Comparison of ENCODE assay signal across 8 mouse cellular contexts in genomic region chr2:30658480-30658843, GRCm38 (mm10).
A peak's percentile ranks its signal among the peaks of the same experiment; 100 is the strongest.
DNase-seq lines count a peak whose midpoint lies in the region; ATAC-seq and TF ChIP-seq lines count a peak whose summit lies in the region.

No protein-coding gene starts in this region.

- H3K9me3 ChIP-seq in MEL (replicated peaks; ENCODE audit: insufficient read depth, low read length) = no peaks in the 10 kb centered on the region
- H3K9me3 ChIP-seq in forebrain, postnatal 0 days (ENCODE audit: low read length) = no peaks in the 10 kb centered on the region
- H3K9me3 ChIP-seq in lung, embryonic 15.5 days = no peaks in the 10 kb centered on the region

- H3K79me2 ChIP-seq in MEL (ENCODE audit: control insufficient read depth, insufficient read depth, low read length, poor library complexity) = peaks cover 3% of the 10 kb centered on the region; the same call in 1 of the 2 replicates

- TF ChIP-seq POLR2A in MEL (IDR thresholded peaks at IDR 0.05; ENCODE audit: control insufficient read depth in 1 of 2, insufficient read depth in 1 of 2, low read depth in 1 of 2, low read length in 2 of 2, poor library complexity in 1 of 2) = peak; percentile 89
- peak; percentile 90 for TF ChIP-seq POLR2A in cerebellum, adult 2 months (IDR thresholded peaks at IDR 0.05; ENCODE audit: borderline replicate concordance, insufficient read depth, low read length)

- TF ChIP-seq CTCF in MEL (IDR thresholded peaks at IDR 0.05 in 2 of 3, conservative IDR thresholded peaks at IDR 0.05 in 1 of 3; ENCODE audit: control insufficient read depth in 1 of 3, insufficient read depth in 1 of 3, low read depth in 2 of 3, low read length in 3 of 3, poor library complexity in 1 of 3, severe bottlenecking in 1 of 3) = no peak
- TF ChIP-seq CTCF in cerebellum, adult 2 months (IDR thresholded peaks at IDR 0.05; ENCODE audit: borderline replicate concordance, insufficient read depth, low read depth, low read length) = no peak
- TF ChIP-seq CTCF in forebrain, postnatal 0 days (IDR thresholded peaks at IDR 0.05; ENCODE audit: low read depth) = no peak

- H3K4me1 ChIP-seq in MEL (ENCODE audit: control insufficient read depth in 1 of 2, insufficient read depth in 2 of 2, low read length in 2 of 2) = peaks cover 7 to 14% of the 10 kb centered on the region in 2 experiments; a peak in 3 of 4 replicates
- peaks cover 41% of the 10 kb centered on the region for H3K4me1 ChIP-seq in cerebellum, adult 2 months (ENCODE audit: control insufficient read depth, insufficient read depth, low read length)
- peaks cover 49% of the 10 kb centered on the region for H3K4me1 ChIP-seq in forebrain, postnatal 0 days (ENCODE audit: insufficient read depth)
- peaks cover 47% of the 10 kb centered on the region for H3K4me1 ChIP-seq in lung, embryonic 15.5 days

- H3K27ac ChIP-seq in MEL (ENCODE audit: control insufficient read depth, low read depth, low read length) = peak overlapping the region; percentile 49
- H3K27ac ChIP-seq in cerebellum, adult 2 months (ENCODE audit: insufficient read depth, low read length) = peak overlapping the region; percentile 98
- H3K27ac ChIP-seq in forebrain, postnatal 0 days (ENCODE audit: low read depth, low read length) = peak overlapping the region; percentile 100
- peak overlapping the region; percentile 99 for H3K27ac ChIP-seq in lung, embryonic 15.5 days

- peak overlapping the region; percentile 71 for H3K4me2 ChIP-seq in forebrain, postnatal 0 days (ENCODE audit: low read depth)
- peak overlapping the region; percentile 81 for H3K4me2 ChIP-seq in lung, embryonic 15.5 days

- under 1% methylated on average over 45 of the region's 45 CpGs for WGBS in cerebellum, adult 2 months
- under 1% methylated on average over 43 of the region's 45 CpGs for WGBS in forebrain, postnatal 0 days
- under 1% methylated on average over 42 of the region's 45 CpGs for WGBS in lung, embryonic 15.5 days

- DNase-seq in MEL (ENCODE audit: low read depth, low spot score) = peak; percentile 97
- peak; percentile 99 to 100 for DNase-seq in cerebellum, adult 2 months
- DNase-seq in forebrain, postnatal 0 days = peak; percentile 99
- DNase-seq in heart, postnatal 4 days = peak; percentile 100
- DNase-seq in layer of hippocampus, adult 8-10 months (ENCODE audit: low spot score in 2 of 2) = peak; percentile 98 to 100
- peak; percentile 99 for DNase-seq in ovary, adult 18-20 months (ENCODE audit: low spot score)
- DNase-seq in thymus, postnatal 0 days (ENCODE audit: low spot score) = peak; percentile 98

- peak; percentile 89 for ATAC-seq in forebrain, postnatal 0 days
- peak; percentile 86 for ATAC-seq in lung, embryonic 15.5 days (ENCODE audit: borderline replicate concordance, extremely low read depth, low FRiP score, low TSS enrichment)

- H3K4me3 ChIP-seq in MEL (ENCODE audit: control insufficient read depth in 1 of 2, insufficient read depth in 1 of 2, low read depth in 2 of 2, low read length in 2 of 2) = peak overlapping the region; percentile 57 to 62
- peak overlapping the region; percentile 54 for H3K4me3 ChIP-seq in cerebellum, adult 2 months (replicated peaks; ENCODE audit: insufficient read depth, low read depth, low read length)
- peak overlapping the region; percentile 21 for H3K4me3 ChIP-seq in forebrain, postnatal 0 days (ENCODE audit: low read depth, low read length)
- peak overlapping the region; percentile 46 for H3K4me3 ChIP-seq in lung, embryonic 15.5 days

- H3K36me3 ChIP-seq in MEL (ENCODE audit: control insufficient read depth in 1 of 2, insufficient read depth in 2 of 2, low read length in 2 of 2) = peaks cover 0 to 16% of the 10 kb centered on the region in 2 experiments; a peak in 2 of 4 replicates
- no peaks in the 10 kb centered on the region for H3K36me3 ChIP-seq in forebrain, postnatal 0 days (ENCODE audit: insufficient read depth)
- no peaks in the 10 kb centered on the region for H3K36me3 ChIP-seq in lung, embryonic 15.5 days

- TF ChIP-seq EP300 in MEL (IDR thresholded peaks at IDR 0.05; ENCODE audit: low read depth in 1 of 2, low read length in 2 of 2) = peak in 1 of 2 experiments; percentile 43; a peak in 1 of 4 replicates

- H3K9ac ChIP-seq in MEL (ENCODE audit: control insufficient read depth, low read depth, low read length, poor library complexity, severe bottlenecking) = peak overlapping the region; percentile 87
- peak overlapping the region; percentile 84 for H3K9ac ChIP-seq in forebrain, postnatal 0 days
- H3K9ac ChIP-seq in lung, embryonic 15.5 days = peak overlapping the region; percentile 63

- no peak for TF ChIP-seq RAD21 in MEL (IDR thresholded peaks at IDR 0.05; ENCODE audit: low read depth, low read length)

- no peaks in the 10 kb centered on the region for H3K27me3 ChIP-seq in MEL (ENCODE audit: control insufficient read depth in 1 of 2, insufficient read depth in 2 of 2, low read length in 2 of 2)
- no peaks in the 10 kb centered on the region for H3K27me3 ChIP-seq in cerebellum, adult 2 months (ENCODE audit: control insufficient read depth, insufficient read depth, low read length)
- no peaks in the 10 kb centered on the region for H3K27me3 ChIP-seq in forebrain, postnatal 0 days (ENCODE audit: insufficient read depth, low read length)
- H3K27me3 ChIP-seq in lung, embryonic 15.5 days = no peaks in the 10 kb centered on the region

TF ChIP-seq in MEL, 35 proteins besides CTCF, POLR2A, EP300 and RAD21:
- TF ChIP-seq CHD2 (IDR thresholded peaks at IDR 0.05; ENCODE audit: low read length) (no peak), ELF1 (IDR thresholded peaks at IDR 0.05; ENCODE audit: low read depth, low read length) (peak; percentile 91), BHLHE40 (IDR thresholded peaks at IDR 0.05; ENCODE audit: borderline replicate concordance, low read depth, low read length) (peak; percentile 49; the same call in 1 of the 2 replicates), MEF2A (IDR thresholded peaks at IDR 0.05; ENCODE audit: extremely low read depth, insufficient replicate concordance, low read depth, low read length, poor library complexity, severe bottlenecking) (peak; percentile 52; the same call in 1 of the 2 replicates), POLR2AphosphoS2 (IDR thresholded peaks at IDR 0.05; ENCODE audit: low read length) (peak; percentile 52; the same call in 1 of the 2 replicates), ZMIZ1 (IDR thresholded peaks at IDR 0.05; ENCODE audit: low read depth, low read length) (0 out of 2 replicates have a peak, but pooled peaks have one; percentile 53), ETS1 (IDR thresholded peaks at IDR 0.05; ENCODE audit: low read depth, low read length) (peak; percentile 48; the same call in 1 of the 2 replicates), POLR2AphosphoS5 (IDR thresholded peaks at IDR 0.05; ENCODE audit: borderline replicate concordance, low read depth, low read length) (no peak), MAZ (IDR thresholded peaks at IDR 0.05; ENCODE audit: low read depth, low read length) (peak; percentile 82; the same call in 1 of the 2 replicates), TBP (IDR thresholded peaks at IDR 0.05; ENCODE audit: low read depth, low read length) (0 out of 2 replicates have a peak, but pooled peaks have one; percentile 32), NRF1 (IDR thresholded peaks at IDR 0.05; ENCODE audit: insufficient read depth, low read depth, low read length, poor library complexity, severe bottlenecking) (peak; percentile 97), NELFE (IDR thresholded peaks at IDR 0.05; ENCODE audit: low read depth, low read length) (peak; percentile 84), MXI1 (IDR thresholded peaks at IDR 0.05; ENCODE audit: low read depth, low read length) (peak; percentile 86), SIN3A (IDR thresholded peaks at IDR 0.05; ENCODE audit: low read length) (peak; percentile 88), HCFC1 (IDR thresholded peaks at IDR 0.05; ENCODE audit: low read depth, low read length) (peak; percentile 67), ZNF384 (IDR thresholded peaks at IDR 0.05; ENCODE audit: low read depth, low read length) (no peak), SMC3 (IDR thresholded peaks at IDR 0.05; ENCODE audit: low read depth, low read length) (no peak), ZC3H11A (IDR thresholded peaks at IDR 0.05; ENCODE audit: low read depth, low read length) (no peak), MAFK (IDR thresholded peaks at IDR 0.05; ENCODE audit: borderline replicate concordance, low read depth, low read length) (no peak), USF1 (IDR thresholded peaks at IDR 0.05; ENCODE audit: low read depth, low read length) (peak; percentile 72), TCF12 (IDR thresholded peaks at IDR 0.05; ENCODE audit: low read depth, low read length) (0 out of 2 replicates have a peak, but pooled peaks have one; percentile 28)

Comparison
In these comparisons a context has a peak if more than half of its experiments do, and no peak if none do; other contexts are left out.
1. Peak in every context shown above with its lines: DNase-seq, ATAC-seq, H3K4me3 ChIP-seq and H3K27ac ChIP-seq.
2. H3K27ac ChIP-seq: peak in every context shown above with its lines; median percentile 100 in forebrain, postnatal 0 days; 99 in lung, embryonic 15.5 days; 98 in cerebellum, adult 2 months; 49 in MEL.